Mouse (Mus musculus) embryonic stem cell, embryonic (primary cell): ENCODE measurements around the gene Papolb.

Source experiments
- CTCF ChIA-PET, 4 experiments: fragments of 300-600 bp in 2 of 4; fragments of 350-600 bp in 2 of 4; sonication (Branson Sonifier 250); formaldehyde crosslinking; loops; one replicate each; lab custom pipeline; 2022; ENCODE audit warnings: inconsistent platforms in 2 of 4; lab: Charles Lee
- POLR2A ChIA-PET, 4 experiments: fragments of 300-600 bp in 2 of 4; fragments of 350-600 bp in 2 of 4; sonication (Branson Sonifier 250); formaldehyde crosslinking; loops; one replicate each; lab custom pipeline; 2022; ENCODE audit warnings: antibody characterized with exemption in 4 of 4, inconsistent platforms in 1 of 4; lab: Charles Lee

The Papolb gene

GRCm38 (mm10) chr5:142529915-142530314 is at the start of gene Papolb:
Papolb (minus strand) TSS chr5:142530076.
- CTCF ChIA-PET, result interaction anchor here in 3 of 4 experiments (0.6 to 2.1 kb wide), 5 partner anchors 17 to 32 kb away, joined by 3 to 8 read pairs (median 3); partner anchors contain the start of gene Radil (in 1 of the 3)

GRCm38 (mm10) chr5:142578192-142578591 is 48.3 kb upstream of the Papolb start:
- ChIA-PET POLR2A (interaction anchor here in 1 of 4 experiments (0.6 kb wide), 1 partner anchor 311 kb away, joined by 3 read pairs; no protein-coding TSS in a partner anchor), CTCF (interaction anchor here in 3 of 4 experiments (0.6 to 1.6 kb wide), 6 partner anchors 25 to 45 kb away, joined by 3 to 4 read pairs (median 3); no protein-coding TSS in a partner anchor)

More at GRCm38 (mm10) chr5:142529915-142530314, at the start of gene Papolb:
- POLR2A ChIA-PET, result interaction anchor here (0.5 to 2.3 kb wide), 26 partner anchors 8 to 1950 kb away, joined by 3 to 10 read pairs (median 4); partner anchors contain the start of gene Radil (in 1 of the 4)

GRCm38 (mm10) chr5:142576832-142577231 is 47.0 kb upstream of the Papolb start:
- ChIA-PET CTCF (interaction anchor here in 1 of 4 experiments (0.7 kb wide), 1 partner anchor 147 kb away, joined by 3 read pairs; no protein-coding TSS in a partner anchor), POLR2A (no interaction called here)

- CTCF ChIA-PET, result interaction anchor here in 2 of 4 experiments (0.6 to 1.2 kb wide), 2 partner anchors 14 to 46 kb away, joined by 6 to 7 read pairs; no protein-coding TSS in a partner anchor
- POLR2A ChIA-PET, result no interaction called here
Measured at GRCm38 (mm10) chr5:142574323-142575057, 44.6 kb upstream of the Papolb start.

GRCm38 (mm10) chr5:142564606-142565005 is 34.7 kb upstream of the Papolb start:
- ChIA-PET POLR2A (no interaction called here), CTCF (interaction anchor here in 2 of 4 experiments (0.6 to 0.7 kb wide), 3 partner anchors 56 to 120 kb away, joined by 3 to 5 read pairs (median 5); no protein-coding TSS in a partner anchor)

GRCm38 (mm10) chr5:142560261-142560660 is 30.4 kb upstream of the Papolb start:
- ChIA-PET POLR2A (interaction anchor here in 1 of 4 experiments (1.0 kb wide), 1 partner anchor 13 kb away, joined by 3 read pairs; no protein-coding TSS in a partner anchor), CTCF (interaction anchor here (0.5 to 1.2 kb wide), 12 partner anchors 13 to 414 kb away, joined by 3 to 9 read pairs (median 5); partner anchors contain the start of genes Fbxl18 (in 1 of the 4) and Foxk1 (in 1 of the 4))

GRCm38 (mm10) chr5:142557397-142558067 is 27.7 kb upstream of the Papolb start:
- CTCF ChIA-PET, result interaction anchor here (0.6 to 3.4 kb wide), 12 partner anchors 24 to 1948 kb away, joined by 3 to 14 read pairs (median 5); no protein-coding TSS in a partner anchor

GRCm38 (mm10) chr5:142556721-142557120 is 26.8 kb upstream of the Papolb start:
- ChIA-PET CTCF (interaction anchor here in 3 of 4 experiments (0.9 to 3.4 kb wide), 5 partner anchors 24 to 74 kb away, joined by 3 to 14 read pairs (median 3); no protein-coding TSS in a partner anchor), POLR2A (interaction anchor here in 2 of 4 experiments (0.7 kb wide), 2 partner anchors 15 to 181 kb away, joined by 3 read pairs; no protein-coding TSS in a partner anchor)

More at GRCm38 (mm10) chr5:142557397-142558067, 27.7 kb upstream of the Papolb start:
- POLR2A ChIA-PET, result interaction anchor here in 3 of 4 experiments (0.7 to 1.2 kb wide), 3 partner anchors 16 to 180 kb away, joined by 3 to 4 read pairs (median 3); no protein-coding TSS in a partner anchor

GRCm38 (mm10) chr5:142555866-142556265 is 26.0 kb upstream of the Papolb start:
- POLR2A ChIA-PET, result interaction anchor here in 1 of 4 experiments (1.0 kb wide), 1 partner anchor 10 kb away, joined by 3 read pairs; no protein-coding TSS in a partner anchor
- CTCF ChIA-PET, result interaction anchor here in 2 of 4 experiments (0.6 to 3.4 kb wide), 6 partner anchors 25 to 395 kb away, joined by 3 to 11 read pairs (median 4); no protein-coding TSS in a partner anchor

- ChIA-PET CTCF (interaction anchor here (0.6 to 4.1 kb wide), 52 partner anchors 12 to 344 kb away, joined by 3 to 83 read pairs (median 4); partner anchors contain the start of genes Fbxl18 (in 1 of the 4) and Papolb (in 1 of the 4)), POLR2A (interaction anchor here (0.6 to 3.2 kb wide), 28 partner anchors 11 to 428 kb away, joined by 3 to 11 read pairs (median 5); partner anchors contain the start of genes Actb (in 1 of the 4), Ap5z1 (in 1 of the 4) and Papolb (in 1 of the 4))
Measured at GRCm38 (mm10) chr5:142550706-142551652, 21.1 kb upstream of the Papolb start, which contains the start of gene Radil. Radil (minus strand) TSS chr5:142551098.

GRCm38 (mm10) chr5:142549961-142550705 is 20.3 kb upstream of the Papolb start:
- CTCF ChIA-PET, result interaction anchor here (0.5 to 4.1 kb wide), 58 partner anchors 12 to 345 kb away, joined by 3 to 83 read pairs (median 4); partner anchors contain the start of genes Papolb (in 2 of the 4) and Fbxl18 (in 1 of the 4)
- POLR2A ChIA-PET, result interaction anchor here (0.6 to 3.2 kb wide), 35 partner anchors 10 to 986 kb away, joined by 3 to 11 read pairs (median 4); partner anchors contain the start of genes Papolb (in 2 of the 4), Actb (in 1 of the 4) and Ap5z1 (in 1 of the 4)

GRCm38 (mm10) chr5:142549441-142549840 is 19.6 kb upstream of the Papolb start:
- CTCF ChIA-PET, result interaction anchor here (0.6 to 4.1 kb wide), 23 partner anchors 9 to 305 kb away, joined by 3 to 83 read pairs (median 5); partner anchors contain the start of gene Papolb (in 1 of the 4)

GRCm38 (mm10) chr5:142547066-142547465 is 17.2 kb upstream of the Papolb start:
- ChIA-PET POLR2A (interaction anchor here (0.5 to 3.1 kb wide), 32 partner anchors 8 to 359 kb away, joined by 3 to 21 read pairs (median 4); partner anchors contain the start of genes Papolb (in 2 of the 4) and Ap5z1 (in 1 of the 4)), CTCF (interaction anchor here in 3 of 4 experiments (0.6 to 1.9 kb wide), 14 partner anchors 10 to 181 kb away, joined by 3 to 11 read pairs (median 5); partner anchors contain the start of gene Papolb (in 1 of the 3))

More at GRCm38 (mm10) chr5:142549441-142549840, 19.6 kb upstream of the Papolb start:
- POLR2A ChIA-PET, result interaction anchor here in 3 of 4 experiments (0.6 to 3.2 kb wide), 24 partner anchors 9 to 986 kb away, joined by 3 to 11 read pairs (median 4); partner anchors contain the start of genes Papolb (in 2 of the 3), Actb (in 1 of the 3) and Ap5z1 (in 1 of the 3)

GRCm38 (mm10) chr5:142546344-142546743 is 16.5 kb upstream of the Papolb start:
- ChIA-PET CTCF (interaction anchor here (0.6 to 2.2 kb wide), 17 partner anchors 10 to 1689 kb away, joined by 3 to 11 read pairs (median 5); partner anchors contain the start of gene Papolb (in 1 of the 4)), POLR2A (interaction anchor here (0.6 to 3.1 kb wide), 39 partner anchors 8 to 359 kb away, joined by 3 to 21 read pairs (median 4); partner anchors contain the start of genes Papolb (in 3 of the 4) and Ap5z1 (in 1 of the 4))
